Mouse (Mus musculus) heart, postnatal 10 days (tissue): ENCODE measurements around the gene Rnaseh2b. TPM values are rescaled to one million over a fixed set of nuclear protein-coding genes. Genes with fewer than 3 reads are reported as not detected.
A peak's percentile ranks its signal among the peaks of the same experiment; 100 is the strongest.

Source experiments
- DNase-seq, 2 experiments: peaks; one replicate each; pipeline ENCODE4 v3.0.0; 2021
- intact Hi-C: fragments of 180-260 bp; cut with DNase I; formaldehyde crosslinking; loops from one replicate; pipeline ENCODE4 v1.15.1; 2025
- total RNA-seq, 2 experiments: library from RNA; stranded (reverse); gene quantifications; 2 replicates each; pipeline ENCODE4 v1.2.3; 2021

Rnaseh2b gene
- total RNA-seq, 2 experiments from 2014 or later: 21.1 to 26.8 TPM

DNA sequence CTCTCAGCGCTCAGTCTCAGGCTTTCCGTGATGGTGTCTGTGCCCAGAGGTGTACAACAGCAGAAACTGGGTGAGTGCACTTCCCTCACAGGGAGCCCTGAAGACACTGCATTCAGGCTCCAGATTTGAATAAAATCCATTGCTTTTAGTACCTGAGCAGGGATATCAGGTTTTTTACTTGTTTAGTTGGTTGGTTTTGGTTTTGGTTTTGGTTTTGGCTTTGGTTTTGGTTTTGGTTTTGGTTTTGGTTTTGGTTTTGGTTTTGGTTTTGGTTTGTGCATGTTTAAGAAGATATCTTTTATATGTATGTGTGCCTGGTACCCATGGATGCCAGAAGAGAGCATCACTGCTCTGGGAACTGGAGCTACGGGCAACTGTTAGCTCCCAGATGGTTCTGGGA, 58.5 kb downstream of the Rnaseh2b start:
- intact Hi-C loops: loop anchor here (5.0 kb wide), 1 partner anchor 106 kb away; the partner anchor contains the start of gene Gucy1b2
- no peak for DNase-seq

DNA sequence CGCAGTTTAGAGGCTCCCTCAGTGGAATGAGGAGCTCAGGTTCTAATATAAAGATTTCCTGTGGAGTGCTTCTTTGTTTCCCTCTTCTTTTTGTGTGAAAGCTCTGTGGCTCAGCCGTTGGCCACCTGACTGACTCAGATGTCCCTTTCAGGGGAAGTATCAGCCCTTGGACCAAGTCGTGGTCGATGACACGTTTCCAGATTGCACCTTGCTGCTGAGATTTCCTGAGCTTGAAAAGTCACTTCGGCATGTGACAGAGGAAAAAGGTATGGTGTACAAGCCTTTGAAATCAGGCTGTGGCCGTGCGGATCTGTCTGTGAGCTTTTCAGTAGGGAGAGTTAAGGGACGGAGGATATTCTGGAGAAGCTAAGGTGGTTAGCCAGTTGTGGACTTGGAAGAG, 61.0 kb downstream of the Rnaseh2b start:
- intact Hi-C loops: loop anchor here (5.0 kb wide), 1 partner anchor 104 kb away; the partner anchor contains the start of gene Gucy1b2
- no peak for DNase-seq

- intact Hi-C loops: loop anchor here (5.0 kb wide), 1 partner anchor 104 kb away; the partner anchor contains the start of gene Gucy1b2
- DNase-seq: no peak
These were observed 61.4 kb downstream of the Rnaseh2b start for GRCm38 (mm10) chr14:62353793-62354192.

DNA sequence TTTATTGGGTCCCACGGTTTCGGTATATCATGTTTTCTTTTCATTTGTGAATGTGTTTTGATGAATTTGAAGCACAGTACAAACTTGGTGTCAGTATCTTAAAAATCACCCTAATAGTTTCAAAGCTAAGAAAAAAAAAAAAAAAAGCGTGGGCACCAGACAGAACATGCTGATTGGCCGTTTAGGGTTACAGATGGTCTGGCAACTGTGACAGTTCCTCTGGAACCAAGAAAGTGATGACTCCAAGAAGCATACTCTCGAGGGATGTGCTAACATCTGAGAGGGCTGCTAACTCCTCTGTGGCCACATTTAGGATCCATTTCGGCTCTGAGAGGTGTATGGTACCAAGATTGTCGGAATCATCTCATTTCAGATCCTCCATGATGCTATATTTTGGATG, 62.8 kb downstream of the Rnaseh2b start:
- no peak for DNase-seq
- intact Hi-C loops: no loop called here

GRCm38 (mm10) chr14:62361263-62361980, 69.0 kb downstream of the Rnaseh2b start:
- no peak for DNase-seq
- intact Hi-C loops: no loop called here

- DNase-seq: no peak
- intact Hi-C loops: no loop called here
These were observed 71.4 kb downstream of the Rnaseh2b start for GRCm38 (mm10) chr14:62363774-62364173.

GRCm38 (mm10) chr14:62370819-62371218, 78.4 kb downstream of the Rnaseh2b start:
- DNase-seq: peak; percentile 60 to 66
- intact Hi-C loops: no loop called here

- intact Hi-C loops: no loop called here
These were observed 81.6 kb downstream of the Rnaseh2b start for GRCm38 (mm10) chr14:62374001-62374400.

DNA sequence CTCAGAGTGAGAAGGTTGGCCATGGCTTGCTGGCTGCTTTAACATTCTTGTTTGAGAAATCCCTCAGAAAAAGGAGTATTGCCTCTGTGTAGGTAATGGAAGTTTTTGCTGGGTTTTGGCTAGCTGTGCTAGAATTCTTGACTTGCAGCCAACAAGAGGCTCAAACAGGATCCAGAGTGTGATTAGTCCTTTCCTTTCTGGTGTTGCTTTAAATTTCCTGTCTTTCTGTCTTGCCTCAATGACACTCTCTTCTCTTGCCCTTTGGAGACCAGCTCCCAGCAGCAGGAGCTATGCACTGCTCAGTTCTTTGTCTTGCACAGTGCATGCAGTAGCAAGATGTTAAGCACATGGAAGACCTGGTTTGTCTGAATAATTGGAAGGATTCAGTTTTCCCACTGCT, 83.3 kb downstream of the Rnaseh2b start:
- DNase-seq: peak; percentile 37 to 52
- intact Hi-C loops: no loop called here

More at GRCm38 (mm10) chr14:62374001-62374400, 81.6 kb downstream of the Rnaseh2b start:
- no peak for DNase-seq

DNA sequence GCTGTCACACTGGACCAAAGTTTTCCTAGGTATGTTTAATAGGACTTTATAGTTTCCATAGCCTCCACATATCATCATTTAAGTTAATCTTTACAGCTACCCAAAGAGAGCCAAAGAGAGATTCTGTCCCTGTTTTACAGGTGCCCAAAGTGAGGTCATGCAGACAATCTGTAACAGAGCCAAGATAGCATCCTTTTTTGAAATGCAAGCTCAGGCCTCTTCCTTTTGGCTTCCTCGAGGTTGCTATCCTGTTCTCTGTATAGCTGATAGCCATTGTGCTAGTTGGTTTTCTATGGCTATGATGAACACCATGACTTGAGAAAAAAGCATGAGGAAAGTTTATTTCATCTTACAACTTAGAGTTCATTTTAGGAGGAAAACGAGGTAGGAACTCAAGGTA, 83.7 kb downstream of the Rnaseh2b start:
- intact Hi-C loops: no loop called here

DNA sequence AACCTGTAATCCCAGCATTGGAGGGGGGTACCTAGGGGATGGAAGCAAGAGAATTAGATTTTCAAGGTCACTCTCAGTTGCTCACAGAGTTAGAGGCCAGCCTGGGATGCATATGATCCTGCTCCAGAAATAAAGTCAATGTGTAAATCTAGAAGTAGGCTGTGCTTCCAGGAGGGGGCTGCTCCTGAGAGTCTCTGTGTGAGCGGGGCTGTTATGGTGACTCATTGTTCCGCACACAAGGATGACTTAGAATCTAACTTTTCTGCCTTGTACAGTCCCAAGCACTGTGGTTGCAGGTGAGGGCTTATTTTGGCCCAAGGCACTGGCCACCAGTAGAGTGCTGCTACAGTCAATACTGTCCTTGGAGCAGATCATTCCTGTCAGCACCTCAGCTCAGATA, 87.0 kb downstream of the Rnaseh2b start:
- intact Hi-C loops: no loop called here
- DNase-seq: no peak

More for the DNA sequence above, 83.7 kb downstream of the Rnaseh2b start:
- DNase-seq: no peak

- DNase-seq: no peak
- intact Hi-C loops: no loop called here
These were observed 88.2 kb downstream of the Rnaseh2b start for GRCm38 (mm10) chr14:62380606-62381005.

DNA sequence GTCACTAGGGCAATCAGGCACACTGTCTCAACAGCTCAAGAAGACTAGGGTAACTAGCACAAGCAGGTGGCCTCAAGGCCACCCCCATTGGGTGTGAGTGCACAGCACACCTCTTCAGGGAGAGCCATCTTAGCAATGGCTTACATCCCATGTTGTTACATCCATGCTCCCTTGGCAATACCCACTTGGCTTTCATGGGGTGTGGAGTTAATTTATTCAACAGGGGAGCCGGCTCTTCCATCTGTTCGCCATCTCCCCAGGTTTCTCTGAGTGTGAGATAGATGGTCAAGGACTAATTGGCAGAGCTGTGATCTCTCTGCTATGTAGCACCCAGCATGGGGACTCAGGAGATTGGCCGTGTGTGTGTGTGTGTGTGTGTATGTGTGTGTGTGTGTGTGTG, 90.7 kb downstream of the Rnaseh2b start:
- no peak for DNase-seq
- intact Hi-C loops: no loop called here

GRCm38 (mm10) chr14:62383786-62384299, 91.5 kb downstream of the Rnaseh2b start:
- intact Hi-C loops: no loop called here
- DNase-seq: no peak

DNA sequence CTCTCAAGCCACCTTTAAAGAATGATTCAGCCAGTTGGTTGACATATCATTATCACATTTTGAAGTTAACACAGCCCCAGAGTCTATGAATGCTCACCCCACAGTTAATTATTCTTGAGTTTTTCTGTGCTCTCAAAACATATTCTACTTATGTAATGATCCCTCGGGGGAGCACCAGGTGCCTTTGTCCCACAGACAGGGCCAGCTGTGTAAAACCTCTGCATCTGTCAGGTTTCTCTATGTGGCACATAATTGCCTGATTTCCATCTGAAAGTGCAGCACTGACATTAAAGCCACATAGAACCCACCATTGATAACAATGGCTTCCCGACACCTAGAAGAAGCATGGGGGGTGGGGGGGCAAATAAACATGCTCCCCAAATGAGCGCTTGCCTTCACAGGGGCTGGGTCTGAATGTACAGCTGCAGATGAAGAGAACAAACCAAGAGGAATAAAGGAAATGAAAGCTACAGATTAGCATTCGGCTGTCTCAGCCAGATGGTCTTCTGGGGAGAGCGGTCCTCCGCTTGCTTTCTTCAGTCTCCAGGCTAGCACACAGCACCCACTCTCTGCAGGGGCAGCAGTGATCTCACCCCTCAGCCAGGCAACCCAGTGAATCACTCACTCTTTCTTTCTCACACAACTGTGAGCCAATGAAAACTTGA, 96.8 kb downstream of the Rnaseh2b start:
- DNase-seq: peak in 1 of 2 experiments; percentile 25
- intact Hi-C loops: no loop called here

- intact Hi-C loops: no loop called here
- no peak for DNase-seq
These were observed 97.5 kb downstream of the Rnaseh2b start for GRCm38 (mm10) chr14:62389729-62390536.

DNA sequence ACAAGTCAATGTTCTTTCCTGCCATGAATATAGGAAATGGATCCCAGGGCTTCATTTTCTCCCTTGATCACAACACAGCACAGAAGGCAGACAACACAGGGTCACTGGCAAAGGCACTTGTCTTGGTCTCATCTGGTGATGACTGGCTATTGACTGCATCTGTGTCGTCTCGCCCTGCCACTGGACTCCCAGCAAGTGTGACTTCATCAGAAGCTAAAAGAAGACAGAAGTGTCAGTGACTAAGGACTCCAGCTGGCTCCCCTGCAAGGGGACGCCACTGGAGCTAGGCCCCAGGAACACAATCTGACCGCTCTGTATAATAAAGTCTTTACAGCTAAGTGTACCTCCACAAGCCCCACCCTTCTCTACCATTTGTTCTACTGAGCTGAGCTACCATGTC, 100.4 kb downstream of the Rnaseh2b start:
- DNase-seq: peak; percentile 37 to 45
- intact Hi-C loops: no loop called here

- intact Hi-C loops: no loop called here
- no peak for DNase-seq
These were observed 103.0 kb downstream of the Rnaseh2b start for GRCm38 (mm10) chr14:62395346-62395745.

DNA sequence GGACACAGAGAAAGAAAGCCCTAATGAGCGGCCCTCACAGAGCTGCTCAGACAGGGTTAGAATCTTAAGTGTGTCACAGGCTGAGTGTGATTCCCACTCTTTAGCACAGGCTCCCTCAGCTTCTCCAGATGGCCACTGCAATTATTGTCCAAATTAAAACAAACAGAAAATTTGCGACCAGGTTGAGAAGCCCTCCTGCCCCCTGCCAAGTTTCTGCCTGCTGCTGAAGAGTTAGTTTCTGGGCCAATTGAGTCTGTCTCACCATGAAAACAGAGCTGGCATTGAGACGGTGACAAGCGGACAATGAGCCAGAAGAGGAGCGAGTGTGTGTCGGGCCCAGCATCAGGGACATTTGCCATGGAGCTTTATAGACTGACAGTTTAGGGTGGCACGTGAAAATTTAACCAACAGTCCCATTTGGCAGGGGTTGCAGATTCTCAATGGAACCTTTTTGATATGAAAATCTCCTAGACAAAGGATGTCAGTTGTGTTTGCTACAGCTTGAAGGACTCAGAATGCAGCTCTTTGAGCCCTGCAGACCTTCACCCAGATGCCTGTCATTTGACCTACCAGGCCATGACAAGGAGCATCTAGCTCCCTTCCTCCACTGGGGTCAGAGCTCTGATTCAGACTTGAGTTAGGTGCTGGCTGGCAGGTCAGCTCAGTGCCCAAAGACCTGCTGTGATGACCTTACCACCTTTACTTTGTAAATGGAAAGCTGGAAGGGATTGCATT, 123.8 kb downstream of the Rnaseh2b start:
- intact Hi-C loops: no loop called here
- DNase-seq: no peak

DNA sequence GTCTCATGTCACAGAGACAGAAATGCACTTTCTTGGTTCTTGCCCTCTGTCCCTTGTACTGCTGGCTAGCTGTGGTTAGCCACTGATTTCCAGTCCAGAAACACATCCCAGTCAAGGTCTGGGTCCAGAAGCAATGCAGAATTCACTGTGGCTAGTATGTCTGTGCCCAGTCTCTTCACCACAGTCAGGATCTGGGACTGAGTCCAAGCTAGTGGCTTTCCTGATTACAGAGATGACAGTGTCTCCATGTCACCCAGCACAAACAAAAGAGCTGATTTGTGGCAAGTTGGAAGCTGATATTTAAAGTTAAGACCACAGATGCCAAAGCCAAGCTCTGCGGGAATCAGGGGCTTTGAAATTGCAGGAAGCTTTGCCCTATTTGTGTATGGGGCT, 124.3 kb downstream of the Rnaseh2b start:
- intact Hi-C loops: no loop called here
- DNase-seq: peak; percentile 64 to 70
